In the genomic region with DNA sequence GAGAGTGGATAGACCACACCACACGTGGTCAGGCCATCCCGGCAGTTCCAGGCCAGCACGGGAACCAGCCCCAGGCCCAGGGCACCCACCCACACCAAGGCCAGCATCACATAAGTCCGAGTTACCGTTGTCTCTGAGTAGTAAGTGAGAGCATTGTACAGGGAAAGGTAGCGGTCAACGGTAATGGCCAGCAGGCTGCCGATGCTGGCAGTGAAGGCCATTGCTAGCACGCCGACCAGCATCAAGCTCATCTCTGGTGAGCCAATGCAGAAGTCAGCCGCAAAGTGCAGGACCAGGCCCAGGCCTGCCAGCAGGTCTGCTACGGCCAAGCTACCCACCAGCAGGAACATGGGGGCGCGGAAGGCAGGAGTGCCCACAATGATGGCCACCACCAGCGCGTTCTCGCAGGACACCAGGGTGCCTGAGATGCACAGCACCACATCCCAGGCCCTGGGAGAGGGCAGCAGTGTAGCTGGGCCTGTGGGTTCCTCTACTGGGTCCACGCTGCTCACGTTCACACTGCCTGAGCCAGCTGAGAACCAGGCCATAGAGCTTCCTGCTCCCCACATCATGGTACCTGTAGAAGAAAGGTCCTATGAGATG, we compare ENCODE assay signal across 13 mouse cellular contexts. TPM values are rescaled to one million over a fixed set of nuclear protein-coding genes. Genes with fewer than 3 reads are reported as not detected.
"Had no signal": no experiment of that assay in that cellular context is flagged by ENCODE, and none has a peak within 500 bp of the region (broad histone marks: within the 10 kb centered on the region; RNA-seq: fewer than 3 reads in every experiment).

No protein-coding gene starts in this region.

- H3K27ac ChIP-seq: limb, embryonic 12.5 days; liver, embryonic 15.5 days; midbrain, embryonic 15.5 days; neural tube, embryonic 12.5 days; stomach, postnatal 0 days had no signal

- H3K9me3 ChIP-seq: limb, embryonic 12.5 days; liver, embryonic 15.5 days; midbrain, embryonic 15.5 days; neural tube, embryonic 12.5 days had no signal

- ATAC-seq: lung, postnatal 0 days had no signal

- H3K36me3 ChIP-seq: limb, embryonic 12.5 days; liver, embryonic 15.5 days; midbrain, embryonic 15.5 days; neural tube, embryonic 12.5 days had no signal

- H3K4me3 ChIP-seq: neural tube, embryonic 12.5 days had no signal

- DNase-seq: kidney, postnatal 25 days; lung, adult 2 months; lung, postnatal 36 days had no signal

- H3K9ac ChIP-seq: limb, embryonic 12.5 days; liver, embryonic 15.5 days had no signal

RNA-seq across cellular contexts. Expression of a gene that starts 1.0 kb away (rescaled TPM):
- total RNA-seq: liver, adult 2 months; megakaryocyte progenitor cell, adult 5-6 weeks; monocyte, adult 5-6 weeks had no signal
- polyA plus RNA-seq: liver, adult 2 months; liver, embryonic 15.5 days had no signal

RNA-seq across cellular contexts. Expression of a gene that starts 1.4 kb away (rescaled TPM):
- total RNA-seq: liver, adult 2 months; monocyte, adult 5-6 weeks; neutrophil, adult 5-6 weeks had no signal
- polyA plus RNA-seq: liver, adult 2 months; liver, embryonic 15.5 days; lung, postnatal 0 days had no signal
